Mouse (Mus musculus): ENCODE measurements at regions not wholly inside any gene's neighbourhood (a gene's known extent, or its start where the extent isn't known, plus 50 kb on each side); places are given as distances from the start of the nearest gene placed in this dataset.

DNA sequence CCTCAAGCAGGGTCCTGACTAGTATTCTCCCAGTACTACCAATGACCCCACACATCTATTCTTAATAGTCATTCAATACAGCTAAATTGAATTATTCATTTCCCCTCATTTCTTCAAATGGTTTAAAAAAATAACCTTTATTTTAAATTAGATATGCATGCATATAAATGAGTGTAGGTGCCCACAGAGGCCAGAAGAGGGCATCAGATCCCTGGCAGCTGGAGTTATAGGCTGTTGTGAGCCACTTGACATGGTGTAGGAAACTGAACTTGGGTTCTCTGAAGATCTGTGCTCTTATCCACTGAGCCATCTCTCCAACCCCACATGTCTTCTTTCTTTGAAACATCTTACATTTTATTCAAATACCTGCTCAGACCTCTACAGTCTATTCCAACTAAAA, 77.8 kb upstream of the Pgrmc2 start:
- no peak for TF ChIP-seq POLR2A (IDR thresholded peaks at IDR 0.05; ENCODE audit: low read depth, low read length)
- no peak for TF ChIP-seq CTCF (IDR thresholded peaks at IDR 0.05; ENCODE audit: extremely low read depth, insufficient read depth, insufficient read length, insufficient replicate concordance)
